Mouse (Mus musculus) MEL (cell line): ENCODE measurements at regions not wholly inside any gene's neighbourhood (a gene's known extent, or its start where the extent isn't known, plus 50 kb on each side); places are given as distances from the start of the nearest gene placed in this dataset.

Experiments
- CHD2 ChIP-seq: IDR thresholded peaks from 2 replicates; pipeline ENCODE4 v1.6.1; 2011; ENCODE audit warnings: low read length, improper control_type of control experiment
- CTCF ChIP-seq, 3 experiments: IDR thresholded peaks in 2 of 3; conservative IDR thresholded peaks in 1 of 3; 2 replicates each; pipeline ENCODE4 v1.5.1; 2011 to 2012; ENCODE audit warnings: low read length in 3 of 3, low read depth in 2 of 3, mild to moderate bottlenecking in 2 of 3, improper control_type of control experiment in 1 of 3, inconsistent platforms in 1 of 3, mixed read lengths in 1 of 3, moderate library complexity in 1 of 3; ENCODE audit not compliant: control insufficient read depth in 1 of 3, insufficient read depth in 1 of 3, poor library complexity in 1 of 3, severe bottlenecking in 1 of 3
- ELF1 ChIP-seq: IDR thresholded peaks from 2 replicates; pipeline ENCODE4 v1.6.1; 2014; ENCODE audit warnings: low read depth, mild to moderate bottlenecking, inconsistent platforms, low read length, improper control_type of control experiment, moderate library complexity
- GABPA ChIP-seq: IDR thresholded peaks from 2 replicates; pipeline ENCODE4 v1.6.1; 2012; ENCODE audit warnings: low read depth, mild to moderate bottlenecking, inconsistent platforms, low read length, improper control_type of control experiment, moderate library complexity
- MAFK ChIP-seq: IDR thresholded peaks from 2 replicates; pipeline ENCODE4 v1.6.1; 2011; ENCODE audit warnings: low read depth, mild to moderate bottlenecking, low read length, improper control_type of control experiment, borderline replicate concordance
- MAX ChIP-seq: IDR thresholded peaks from 2 replicates; pipeline ENCODE4 v1.6.1; 2011; ENCODE audit warnings: low read length, improper control_type of control experiment
- POLR2A ChIP-seq, 2 experiments: IDR thresholded peaks; 2 replicates each; pipeline ENCODE4 v1.6.1; 2011 to 2012; ENCODE audit warnings: low read length in 2 of 2, mild to moderate bottlenecking in 2 of 2, control low read depth in 1 of 2, improper control_type of control experiment in 1 of 2, low read depth in 1 of 2, moderate library complexity in 1 of 2; ENCODE audit not compliant: control insufficient read depth in 1 of 2, insufficient read depth in 1 of 2, poor library complexity in 1 of 2
- TAL1 ChIP-seq: IDR thresholded peaks from 2 replicates; pipeline ENCODE4 v1.6.1; 2012; ENCODE audit warnings: mild to moderate bottlenecking, inconsistent platforms, low read length, moderate library complexity, mixed read lengths
- TCF12 ChIP-seq: IDR thresholded peaks from 2 replicates; pipeline ENCODE4 v1.6.1; 2014; ENCODE audit warnings: low read depth, mild to moderate bottlenecking, inconsistent platforms, low read length, improper control_type of control experiment, moderate library complexity
- ZMIZ1 ChIP-seq: IDR thresholded peaks from 2 replicates; pipeline ENCODE4 v1.6.1; 2012; ENCODE audit warnings: low read depth, mild to moderate bottlenecking, inconsistent platforms, low read length, improper control_type of control experiment, moderate library complexity

DNA sequence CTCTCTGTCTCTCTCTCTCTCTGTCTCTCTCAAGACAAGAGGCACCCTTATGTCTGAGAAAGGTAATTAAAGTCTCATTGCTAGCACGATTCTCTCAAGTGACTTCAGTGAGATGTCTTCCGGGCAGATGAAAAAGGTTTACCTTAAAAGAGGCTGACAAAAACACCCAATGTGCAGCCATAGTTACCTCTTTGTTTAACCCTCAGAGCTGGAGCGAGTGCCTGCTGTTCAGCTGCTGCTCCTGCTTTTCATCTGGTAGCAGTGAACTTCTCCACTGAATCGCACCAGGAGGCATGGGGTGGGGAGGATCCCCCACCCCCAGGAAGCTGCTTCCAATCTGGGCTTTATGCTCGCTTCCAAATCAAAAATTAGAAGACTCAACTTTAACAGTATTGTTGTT lies 896.0 kb downstream of the Tmem114 start:
- no peak for TF ChIP-seq MAFK
- no peak for TF ChIP-seq TAL1
- no peak for TF ChIP-seq CTCF (IDR thresholded peaks at IDR 0.05 in 2 of 3, conservative IDR thresholded peaks at IDR 0.05 in 1 of 3; ENCODE audit: control insufficient read depth in 1 of 3, insufficient read depth in 1 of 3, low read depth in 2 of 3, low read length in 3 of 3, poor library complexity in 1 of 3, severe bottlenecking in 1 of 3)
- no peak for TF ChIP-seq POLR2A (IDR thresholded peaks at IDR 0.05; ENCODE audit: control insufficient read depth in 1 of 2, insufficient read depth in 1 of 2, low read depth in 1 of 2, low read length in 2 of 2, poor library complexity in 1 of 2)
- no peak for TF ChIP-seq CHD2
- TF ChIP-seq MAX = no peak
- no peak for TF ChIP-seq ELF1
- no peak for TF ChIP-seq TCF12
- no peak for TF ChIP-seq GABPA
- TF ChIP-seq ZMIZ1 = no peak
